Mouse (Mus musculus) splenic B cell, adult 2 months (primary cell): ENCODE results near the gene Disp1.

Experiments used
- DNase-seq: peaks from one replicate; pipeline ENCODE4 v3.0.0-alpha.2; 2011; ENCODE audit warnings: low read depth, low spot score
- H3K27me3 ChIP-seq: 2 replicates; pipeline ENCODE4 v1.6.1; 2012; ENCODE audit warnings: mild to moderate bottlenecking, low read length, moderate library complexity, mixed read lengths; ENCODE audit not compliant: control insufficient read depth, poor library complexity, insufficient read depth, severe bottlenecking
- H3K36me3 ChIP-seq: 2 replicates; pipeline ENCODE4 v1.6.1; 2012; ENCODE audit warnings: mild to moderate bottlenecking, low read length, moderate library complexity, mixed read lengths; ENCODE audit not compliant: control insufficient read depth, poor library complexity, insufficient read depth, severe bottlenecking

The Disp1 gene

GRCm38 (mm10) chr1:183161057-183161456, 60.3 kb downstream of the Disp1 start:
- Histone ChIP-seq H3K36me3 (no peaks in the 10 kb centered on the region), H3K27me3 (no peaks in the 10 kb centered on the region; the same call in 1 of the 2 replicates)
- DNase-seq: no peak

GRCm38 (mm10) chr1:183160188-183160587, 61.1 kb downstream of the Disp1 start:
- no peaks in the 10 kb centered on the region for H3K36me3 ChIP-seq

GRCm38 (mm10) chr1:183159183-183159582, 62.1 kb downstream of the Disp1 start:
- no peaks in the 10 kb centered on the region; the same call in 1 of the 2 replicates for H3K27me3 ChIP-seq
- DNase-seq: no peak

More at GRCm38 (mm10) chr1:183160188-183160587, 61.1 kb downstream of the Disp1 start:
- DNase-seq: no peak
- no peaks in the 10 kb centered on the region; the same call in 1 of the 2 replicates for H3K27me3 ChIP-seq

GRCm38 (mm10) chr1:183155600-183155999, 65.7 kb downstream of the Disp1 start:
- Histone ChIP-seq H3K27me3 (no peaks in the 10 kb centered on the region; the same call in 1 of the 2 replicates), H3K36me3 (no peaks in the 10 kb centered on the region)
- DNase-seq: no peak

More at GRCm38 (mm10) chr1:183159183-183159582, 62.1 kb downstream of the Disp1 start:
- no peaks in the 10 kb centered on the region for H3K36me3 ChIP-seq

GRCm38 (mm10) chr1:183154296-183155204, 66.8 kb downstream of the Disp1 start:
- Histone ChIP-seq H3K36me3 (no peaks in the 10 kb centered on the region), H3K27me3 (no peaks in the 10 kb centered on the region; the same call in 1 of the 2 replicates)
- DNase-seq: no peak

- no peak for DNase-seq
- H3K36me3 ChIP-seq: no peaks in the 10 kb centered on the region
- no peaks in the 10 kb centered on the region; the same call in 1 of the 2 replicates for H3K27me3 ChIP-seq
These were observed 68.0 kb downstream of the Disp1 start for GRCm38 (mm10) chr1:183153354-183153753.

- DNase-seq: no peak
- Histone ChIP-seq H3K36me3 (no peaks in the 10 kb centered on the region), H3K27me3 (no peaks in the 10 kb centered on the region; the same call in 1 of the 2 replicates)
These were observed 69.6 kb downstream of the Disp1 start for GRCm38 (mm10) chr1:183151510-183152319.

GRCm38 (mm10) chr1:183150379-183150840, 70.9 kb downstream of the Disp1 start:
- Histone ChIP-seq H3K27me3 (no peaks in the 10 kb centered on the region), H3K36me3 (no peaks in the 10 kb centered on the region)
- no peak for DNase-seq

- Histone ChIP-seq H3K27me3 (no peaks in the 10 kb centered on the region), H3K36me3 (no peaks in the 10 kb centered on the region)
- no peak for DNase-seq
These were observed 71.7 kb downstream of the Disp1 start for GRCm38 (mm10) chr1:183149571-183150105.

- no peaks in the 10 kb centered on the region for H3K27me3 ChIP-seq
- no peak for DNase-seq
- H3K36me3 ChIP-seq: no peaks in the 10 kb centered on the region
These were observed 73.9 kb downstream of the Disp1 start for GRCm38 (mm10) chr1:183147438-183147841.

- no peaks in the 10 kb centered on the region for H3K36me3 ChIP-seq
- no peak for DNase-seq
- H3K27me3 ChIP-seq: no peaks in the 10 kb centered on the region
These were observed 74.5 kb downstream of the Disp1 start for GRCm38 (mm10) chr1:183146795-183147194.

GRCm38 (mm10) chr1:183146102-183146735, 75.1 kb downstream of the Disp1 start:
- no peak for DNase-seq
- H3K36me3 ChIP-seq: no peaks in the 10 kb centered on the region
- H3K27me3 ChIP-seq: no peaks in the 10 kb centered on the region

- Histone ChIP-seq H3K36me3 (no peaks in the 10 kb centered on the region), H3K27me3 (no peaks in the 10 kb centered on the region)
- DNase-seq: no peak
These were observed 76.6 kb downstream of the Disp1 start for GRCm38 (mm10) chr1:183144602-183145205.

- Histone ChIP-seq H3K27me3 (no peaks in the 10 kb centered on the region), H3K36me3 (no peaks in the 10 kb centered on the region)
- DNase-seq: no peak
These were observed 78.1 kb downstream of the Disp1 start for GRCm38 (mm10) chr1:183143246-183143645.
